Mouse (Mus musculus): Measurements from ENCODE around the gene Mrps12.
A peak's percentile ranks its signal among the peaks of the same experiment; 100 is the strongest.

Mrps12 gene

GRCm38 (mm10) chr7:28758623-28759022 lies 17.0 kb upstream of the Mrps12 start:
- no peak for DNase-seq

GRCm38 (mm10) chr7:28756079-28756478 lies 14.5 kb upstream of the Mrps12 start, which contains the start of gene Ccer2:
Ccer2 (plus strand) TSS chr7:28756174.
- no peak for DNase-seq

GRCm38 (mm10) chr7:28749935-28750334 lies 8.3 kb upstream of the Mrps12 start:
- peak; percentile 6 for DNase-seq

GRCm38 (mm10) chr7:28741368-28741708 lies 282 bp downstream of the Mrps12 start:
- no peak for DNase-seq

GRCm38 (mm10) chr7:28740949-28741348 lies 671 bp downstream of the Mrps12 start:
- DNase-seq, result no peak

- peak; percentile 57 for DNase-seq
These were observed 1.8 kb downstream of the Mrps12 start for GRCm38 (mm10) chr7:28739829-28740228.

- DNase-seq, result no peak
These were observed 5.9 kb downstream of the Mrps12 start for GRCm38 (mm10) chr7:28735701-28736100.

- DNase-seq, result no peak
These were observed 8.4 kb downstream of the Mrps12 start for GRCm38 (mm10) chr7:28733211-28733610.

- peak; percentile 78 for DNase-seq
These were observed 9.1 kb downstream of the Mrps12 start for GRCm38 (mm10) chr7:28732341-28733142.

GRCm38 (mm10) chr7:28727649-28728340 lies 13.8 kb downstream of the Mrps12 start:
- no peak for DNase-seq

GRCm38 (mm10) chr7:28726600-28726999 lies 15.0 kb downstream of the Mrps12 start:
- DNase-seq, result peak; percentile 80

GRCm38 (mm10) chr7:28724613-28725012 lies 17.0 kb downstream of the Mrps12 start:
- no peak for DNase-seq

GRCm38 (mm10) chr7:28722079-28722478 lies 19.5 kb downstream of the Mrps12 start:
- DNase-seq, result no peak

- no peak for DNase-seq
These were observed 20.7 kb downstream of the Mrps12 start for GRCm38 (mm10) chr7:28720753-28721537.

GRCm38 (mm10) chr7:28719650-28720049 lies 22.0 kb downstream of the Mrps12 start:
- DNase-seq, result no peak

GRCm38 (mm10) chr7:28719159-28719558 lies 22.5 kb downstream of the Mrps12 start:
- no peak for DNase-seq

GRCm38 (mm10) chr7:28717726-28718125 lies 23.9 kb downstream of the Mrps12 start:
- DNase-seq, result no peak

- DNase-seq, result peak; percentile 54
These were observed 24.9 kb downstream of the Mrps12 start, which contains the start of gene Fbxo17 for GRCm38 (mm10) chr7:28716590-28717281. Fbxo17 (plus strand) TSS chr7:28716804.

GRCm38 (mm10) chr7:28715598-28715997 lies 26.0 kb downstream of the Mrps12 start:
- no peak for DNase-seq

- DNase-seq, result no peak
These were observed 27.0 kb downstream of the Mrps12 start for GRCm38 (mm10) chr7:28714667-28715066.

- no peak for DNase-seq
These were observed 30.7 kb downstream of the Mrps12 start for GRCm38 (mm10) chr7:28710962-28711361.

- DNase-seq, result no peak
These were observed 32.2 kb downstream of the Mrps12 start for GRCm38 (mm10) chr7:28709454-28709853.

Measured in cerebellum, adult 11-12 months (tissue).